Comparison of ENCODE assay signal across 8 mouse cellular contexts in the genomic region with DNA sequence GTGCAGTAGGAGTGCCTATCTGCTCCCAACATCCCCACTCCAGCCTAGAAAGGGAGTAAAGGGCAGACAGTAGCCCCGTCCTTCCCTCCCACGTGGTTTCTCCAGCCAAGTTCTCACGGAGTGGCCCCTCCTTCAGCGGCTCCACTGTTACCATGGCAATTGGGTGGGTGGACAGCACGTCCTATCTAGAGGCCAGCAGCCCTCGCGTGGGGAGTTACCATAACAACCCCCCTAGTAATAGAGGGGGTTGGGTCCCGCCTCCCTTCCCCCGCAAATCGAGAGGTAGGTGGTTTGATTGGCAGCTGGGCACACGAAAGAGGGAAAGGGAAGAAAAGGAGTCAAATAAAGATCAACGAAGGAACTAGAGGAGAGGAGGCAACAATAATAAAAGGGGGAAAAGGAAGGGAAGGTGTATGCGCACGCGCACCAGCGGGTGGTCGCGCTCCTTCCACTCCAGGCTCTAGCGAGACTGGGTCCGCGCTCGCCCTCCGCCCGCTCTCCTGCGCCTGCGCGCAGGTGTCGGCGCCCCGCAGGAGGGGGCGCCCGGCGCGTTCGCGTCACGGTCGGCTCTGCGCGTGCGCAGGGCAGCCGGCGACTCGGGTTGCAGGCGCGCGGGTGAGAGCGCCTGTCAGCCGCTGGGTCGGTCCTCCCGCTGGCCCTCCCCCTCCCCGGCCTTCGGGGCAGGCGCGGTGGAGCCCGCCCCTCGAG. TPM values are rescaled to one million over a fixed set of nuclear protein-coding genes. Genes with fewer than 3 reads are reported as not detected.
DNase-seq lines count a peak whose midpoint lies in the region; ATAC-seq and TF ChIP-seq lines count a peak whose summit lies in the region.

A gene (plus strand): TSS at position 595 of the 708 bp plus-strand sequence.

- DNase-seq in A20 (ENCODE audit: low read depth, low spot score) = peak; percentile 94
- peak; percentile 86 for DNase-seq in heart, adult 8-10 months (ENCODE audit: low spot score)
- DNase-seq in kidney, adult 8-10 months = peak; percentile 91 to 94
- DNase-seq in midbrain, embryonic 14.5 days = peak; percentile 98
- DNase-seq in spleen, adult 18-20 months = peak; percentile 82 to 87

- peak within 1 kb of the TSS; percentile 91 for H3K4me3 ChIP-seq in bone marrow, adult 2 months (replicated peaks; ENCODE audit: control insufficient read depth, low read depth, low read length)
- peak within 1 kb of the TSS; percentile 94 for H3K4me3 ChIP-seq in embryonic facial prominence, embryonic 15.5 days (replicated peaks)
- H3K4me3 ChIP-seq in limb, embryonic 12.5 days (replicated peaks) = peak within 1 kb of the TSS; percentile 83
- H3K4me3 ChIP-seq in midbrain, embryonic 14.5 days (replicated peaks; ENCODE audit: low read depth, low read length) = peak within 1 kb of the TSS; percentile 89

- peak; percentile 18; the same call in 1 of the 2 replicates for TF ChIP-seq POLR2A in bone marrow, adult 2 months (IDR thresholded peaks at IDR 0.05; ENCODE audit: borderline replicate concordance, control insufficient read depth, low read depth, low read length)

- H3K27me3 ChIP-seq in embryonic facial prominence, embryonic 15.5 days = no peaks in the 10 kb centered on the region
- H3K27me3 ChIP-seq in limb, embryonic 12.5 days = no peaks in the 10 kb centered on the region
- no peaks in the 10 kb centered on the region for H3K27me3 ChIP-seq in midbrain, embryonic 14.5 days (ENCODE audit: control insufficient read depth, insufficient read depth, low read length)

- H3K27ac ChIP-seq in bone marrow, adult 2 months (ENCODE audit: control insufficient read depth, insufficient read depth, low read depth, low read length, poor library complexity) = peak within 1 kb of the TSS; percentile 29; the same call in 1 of the 2 replicates
- peak within 1 kb of the TSS; percentile 92 for H3K27ac ChIP-seq in embryonic facial prominence, embryonic 15.5 days (replicated peaks)
- peak within 1 kb of the TSS; percentile 93 for H3K27ac ChIP-seq in limb, embryonic 12.5 days
- H3K27ac ChIP-seq in midbrain, embryonic 14.5 days (replicated peaks; ENCODE audit: low read depth, low read length) = peak within 1 kb of the TSS; percentile 84

- H3K9ac ChIP-seq in embryonic facial prominence, embryonic 15.5 days = peak within 1 kb of the TSS; percentile 74
- H3K9ac ChIP-seq in limb, embryonic 12.5 days (replicated peaks) = peak within 1 kb of the TSS; percentile 84
- H3K9ac ChIP-seq in midbrain, embryonic 14.5 days (replicated peaks; ENCODE audit: low read length) = peak within 1 kb of the TSS; percentile 88

- H3K4me1 ChIP-seq in bone marrow, adult 2 months (ENCODE audit: control insufficient read depth, insufficient read depth, low read length) = no peaks in the 10 kb centered on the region; the same call in 1 of the 2 replicates
- peaks cover 35% of the 10 kb centered on the region for H3K4me1 ChIP-seq in embryonic facial prominence, embryonic 15.5 days
- peaks cover 43% of the 10 kb centered on the region for H3K4me1 ChIP-seq in limb, embryonic 12.5 days (replicated peaks)
- peaks cover 26% of the 10 kb centered on the region for H3K4me1 ChIP-seq in midbrain, embryonic 14.5 days (ENCODE audit: control insufficient read depth, insufficient read depth, low read length)

- H3K9me3 ChIP-seq in embryonic facial prominence, embryonic 15.5 days (replicated peaks) = no peaks in the 10 kb centered on the region
- no peaks in the 10 kb centered on the region for H3K9me3 ChIP-seq in limb, embryonic 12.5 days
- H3K9me3 ChIP-seq in midbrain, embryonic 14.5 days (ENCODE audit: control insufficient read depth, low read length) = no peaks in the 10 kb centered on the region

- no peaks in the 10 kb centered on the region for H3K36me3 ChIP-seq in embryonic facial prominence, embryonic 15.5 days
- H3K36me3 ChIP-seq in limb, embryonic 12.5 days = no peaks in the 10 kb centered on the region
- H3K36me3 ChIP-seq in midbrain, embryonic 14.5 days (ENCODE audit: control insufficient read depth, insufficient read depth, low read length) = no peaks in the 10 kb centered on the region

- no peak for TF ChIP-seq CTCF in bone marrow, adult 2 months (IDR thresholded peaks at IDR 0.05; ENCODE audit: control insufficient read depth, insufficient read depth, low read length)

- under 1% methylated on average over 54 of the region's 57 CpGs for WGBS in bone marrow, adult 2 months
- WGBS in embryonic facial prominence, embryonic 15.5 days = under 1% methylated on average over 50 of the region's 57 CpGs
- under 1% methylated on average over 53 of the region's 57 CpGs for WGBS in limb, embryonic 12.5 days
- WGBS in midbrain, embryonic 14.5 days = under 1% methylated on average over 46 of the region's 57 CpGs

- H3K4me2 ChIP-seq in embryonic facial prominence, embryonic 15.5 days (replicated peaks) = peak within 1 kb of the TSS; percentile 92
- H3K4me2 ChIP-seq in limb, embryonic 12.5 days = peak within 1 kb of the TSS; percentile 85
- peak within 1 kb of the TSS; percentile 88 for H3K4me2 ChIP-seq in midbrain, embryonic 14.5 days (ENCODE audit: low read length)

- peak; percentile 91 for ATAC-seq in embryonic facial prominence, embryonic 15.5 days (ENCODE audit: insufficient number of reproducible peaks, low FRiP score, low TSS enrichment, low read depth)
- ATAC-seq in limb, embryonic 12.5 days (ENCODE audit: insufficient number of reproducible peaks, insufficient read depth, low FRiP score, low TSS enrichment, low read depth) = peak; percentile 86
- peak; percentile 93 for ATAC-seq in midbrain, embryonic 14.5 days (ENCODE audit: low FRiP score, low TSS enrichment)

RNA-seq across cellular contexts. Expression of the gene that starts here (rescaled TPM):
- polyA plus RNA-seq in bone marrow, adult 2 months (2011; ENCODE audit: insufficient read depth, insufficient read length, low replicate concordance, missing spikeins) = 50.8 and 79.5 TPM in 2 replicates
- polyA plus RNA-seq in embryonic facial prominence, embryonic 15.5 days (2015; fragmentation: Nextera tagmentation; extraction: Ambion mirVana) = 16.7 and 20.3 TPM in 2 replicates
- total RNA-seq in heart, adult 8-10 months (2022) = 10 to 100 TPM; 47.8 to 52.8 (median 49.4) TPM
- 17.6 and 18.4 TPM in 2 replicates for polyA plus RNA-seq in limb, embryonic 12.5 days (2016; fragmentation: Nextera tagmentation; extraction: Ambion mirVana)
- polyA plus RNA-seq in midbrain, embryonic 14.5 days (2014; fragmentation: Nextera tagmentation; extraction: Ambion mirVana) = 18.5 and 20.4 TPM in 2 replicates

Comparison
In these comparisons a context has a peak if more than half of its experiments do, and no peak if none do; other contexts are left out.
1. Peak in every context shown above with its lines: DNase-seq, ATAC-seq, H3K4me3 ChIP-seq and H3K27ac ChIP-seq.
2. H3K27ac ChIP-seq: peak in every context shown above with its lines; median percentile 93 in limb, embryonic 12.5 days; 92 in embryonic facial prominence, embryonic 15.5 days; 84 in midbrain, embryonic 14.5 days; 29 in bone marrow, adult 2 months.